Mouse (Mus musculus) heart, embryonic 12.5 days (tissue): ENCODE measurements around the gene Hivep2. TPM values are rescaled to one million over a fixed set of nuclear protein-coding genes. Genes with fewer than 3 reads are reported as not detected.
A peak's percentile ranks its signal among the peaks of the same experiment; 100 is the strongest.

Experiments
- ATAC-seq: fragments of 200-750 bp; cut with Nextera tagmentation; 2 replicates; pipeline ENCODE4 v1.8.0; 2017; ENCODE audit warnings: moderate TSS enrichment, moderate library complexity; ENCODE audit not compliant: insufficient number of reproducible peaks, low FRiP score
- H3K27ac ChIP-seq: fragments of 300-500 bp; sonication (generic); 2 replicates; pipeline ENCODE4 v1.5.1; 2016; ENCODE audit warnings: mild to moderate bottlenecking, moderate library complexity; ENCODE audit not compliant: poor library complexity, severe bottlenecking
- H3K27me3 ChIP-seq: fragments of 300-500 bp; sonication (generic); replicated peaks from 2 replicates; pipeline ENCODE4 v1.6.1; 2016; ENCODE audit warnings: mild to moderate bottlenecking, moderate library complexity
- H3K36me3 ChIP-seq: fragments of 300-500 bp; sonication (generic); 2 replicates; pipeline ENCODE4 v1.6.1; 2016; ENCODE audit warnings: mild to moderate bottlenecking, moderate library complexity
- H3K4me1 ChIP-seq: fragments of 300-500 bp; sonication (generic); replicated peaks from 2 replicates; pipeline ENCODE4 v1.6.1; 2016; ENCODE audit warnings: mild to moderate bottlenecking
- H3K4me2 ChIP-seq: fragments of 300-500 bp; sonication (generic); 2 replicates; pipeline ENCODE4 v1.6.1; 2016; ENCODE audit warnings: mild to moderate bottlenecking, moderate library complexity
- H3K4me3 ChIP-seq: fragments of 300-500 bp; sonication (generic); 2 replicates; pipeline ENCODE4 v1.5.1; 2016; ENCODE audit warnings: mild to moderate bottlenecking
- H3K9ac ChIP-seq: fragments of 300-500 bp; sonication (generic); 2 replicates; pipeline ENCODE4 v1.6.1; 2016; ENCODE audit warnings: mild to moderate bottlenecking, moderate library complexity
- H3K9me3 ChIP-seq: fragments of 300-500 bp; sonication (generic); replicated peaks from 2 replicates; pipeline ENCODE4 v1.6.1; 2016; ENCODE audit warnings: mild to moderate bottlenecking, moderate library complexity
- WGBS: fragments of 180-500 bp; shearing (Covaris S2); methylation state at CpG from one replicate; pipeline ENCODE4 v1.1.7; 2016; 5-methylcytosine and 5-hydroxymethylcytosine counted together
- polyA plus RNA-seq: library from polyadenylated mRNA; unstranded; fragments of >200 nt; fragmentation: Nextera tagmentation; extraction: Ambion mirVana; gene quantifications from 2 replicates; pipeline ENCODE4 v1.2.1, GENCODE M21; 2016

Gene Hivep2
- polyA plus RNA-seq, 1 experiment from 2014 or later, result 5.3 TPM

DNA sequence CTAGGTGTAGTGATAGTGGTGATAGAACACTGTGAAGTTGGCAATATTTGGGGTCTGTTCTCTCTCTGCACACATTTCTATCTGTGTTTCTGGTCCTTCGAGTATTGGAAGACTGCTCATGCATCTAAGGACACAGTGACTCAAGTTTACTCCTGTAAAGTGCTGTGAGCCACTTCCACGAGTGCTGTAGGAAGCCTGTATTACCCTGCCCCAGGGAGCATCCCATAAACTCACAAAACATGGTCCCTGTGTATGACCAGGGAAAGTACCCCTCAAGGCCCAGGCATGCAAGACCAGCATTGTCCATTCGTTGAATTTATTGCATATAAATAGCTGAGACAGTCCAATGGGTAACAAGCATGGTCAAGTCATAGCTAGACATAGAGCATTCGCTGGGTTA lies 97.4 kb downstream of the Hivep2 start:
- Histone ChIP-seq H3K9ac (no peak overlapping the region), H3K4me1 (peaks cover 23% of the 10 kb centered on the region), H3K4me2 (no peak overlapping the region), H3K27me3 (no peaks in the 10 kb centered on the region), H3K4me3 (no peak overlapping the region), H3K36me3 (peaks cover 3% of the 10 kb centered on the region; the same call in 1 of the 2 replicates), H3K27ac (no peak overlapping the region), H3K9me3 (no peaks in the 10 kb centered on the region)
- 84% methylated on average over 4 of the region's 4 CpGs for WGBS
- ATAC-seq, result no peak

DNA sequence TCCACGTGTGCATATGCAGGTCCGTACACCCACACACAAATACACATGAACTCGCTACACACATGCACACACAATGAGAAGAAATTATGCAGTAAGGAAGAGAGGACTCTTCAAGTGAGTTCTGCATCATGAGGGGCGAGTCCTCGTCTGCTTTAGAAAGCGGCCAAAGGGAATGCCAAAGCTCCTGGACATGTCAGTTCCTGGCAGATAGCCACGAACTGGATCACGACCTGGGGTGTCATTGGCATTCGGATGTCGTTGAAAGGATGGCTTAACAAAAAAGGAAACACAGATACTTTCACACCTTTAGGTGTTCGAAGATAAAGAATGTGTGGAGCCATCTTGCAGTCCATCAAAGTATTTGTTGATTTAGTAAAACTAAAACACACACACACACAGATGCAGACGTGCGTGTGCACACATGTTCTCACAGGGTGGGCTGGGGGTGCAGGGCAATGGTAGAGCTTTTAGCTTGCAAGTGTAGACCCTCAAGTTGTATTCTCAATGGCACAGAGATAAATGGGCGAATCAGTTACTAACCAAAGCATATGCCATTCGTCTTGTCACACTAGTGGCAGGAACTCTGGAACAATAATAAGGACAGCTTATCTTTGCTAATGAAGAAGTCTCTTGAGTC lies 99.0 kb downstream of the Hivep2 start:
- H3K4me3 ChIP-seq, result no peak overlapping the region
- H3K36me3 ChIP-seq, result peaks cover 3% of the 10 kb centered on the region; the same call in 1 of the 2 replicates
- ATAC-seq, result no peak
- 0 out of 2 replicates have a peak overlapping the region, but pooled peaks have one; percentile 10 for H3K4me2 ChIP-seq
- H3K9me3 ChIP-seq, result no peaks in the 10 kb centered on the region
- H3K9ac ChIP-seq, result no peak overlapping the region
- 47% methylated on average over 15 of the region's 15 CpGs for WGBS
- H3K27ac ChIP-seq, result no peak overlapping the region
- H3K27me3 ChIP-seq, result no peaks in the 10 kb centered on the region
- H3K4me1 ChIP-seq, result peaks cover 16% of the 10 kb centered on the region

DNA sequence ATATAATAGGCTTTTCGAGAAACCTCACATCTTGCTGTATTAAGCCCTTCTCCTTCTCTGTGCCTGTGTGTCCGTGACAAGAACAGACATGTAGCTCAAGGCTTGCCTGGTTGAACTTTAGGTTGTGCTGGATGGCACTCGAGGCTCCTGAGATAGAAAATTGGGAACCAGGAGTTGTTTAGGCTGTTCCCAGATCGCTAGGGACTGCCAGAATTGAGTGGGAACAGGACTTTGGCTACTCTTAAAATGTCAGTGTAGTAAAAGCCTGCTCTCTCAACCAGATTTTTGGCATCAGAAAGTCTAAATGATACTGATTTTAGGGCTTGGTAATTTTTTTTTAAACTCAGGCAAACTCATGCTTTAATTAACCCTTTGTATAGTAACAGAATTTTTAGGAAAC lies 101.9 kb downstream of the Hivep2 start:
- H3K4me2 ChIP-seq, result no peak overlapping the region
- no peaks in the 10 kb centered on the region for H3K9me3 ChIP-seq
- H3K4me3 ChIP-seq, result no peak overlapping the region
- H3K27ac ChIP-seq, result no peak overlapping the region
- no peak for ATAC-seq
- 79% methylated on average over 4 of the region's 4 CpGs for WGBS
- H3K9ac ChIP-seq, result no peak overlapping the region
- H3K4me1 ChIP-seq, result peaks cover 26% of the 10 kb centered on the region
- H3K36me3 ChIP-seq, result peaks cover 3% of the 10 kb centered on the region; the same call in 1 of the 2 replicates
- H3K27me3 ChIP-seq, result no peaks in the 10 kb centered on the region

DNA sequence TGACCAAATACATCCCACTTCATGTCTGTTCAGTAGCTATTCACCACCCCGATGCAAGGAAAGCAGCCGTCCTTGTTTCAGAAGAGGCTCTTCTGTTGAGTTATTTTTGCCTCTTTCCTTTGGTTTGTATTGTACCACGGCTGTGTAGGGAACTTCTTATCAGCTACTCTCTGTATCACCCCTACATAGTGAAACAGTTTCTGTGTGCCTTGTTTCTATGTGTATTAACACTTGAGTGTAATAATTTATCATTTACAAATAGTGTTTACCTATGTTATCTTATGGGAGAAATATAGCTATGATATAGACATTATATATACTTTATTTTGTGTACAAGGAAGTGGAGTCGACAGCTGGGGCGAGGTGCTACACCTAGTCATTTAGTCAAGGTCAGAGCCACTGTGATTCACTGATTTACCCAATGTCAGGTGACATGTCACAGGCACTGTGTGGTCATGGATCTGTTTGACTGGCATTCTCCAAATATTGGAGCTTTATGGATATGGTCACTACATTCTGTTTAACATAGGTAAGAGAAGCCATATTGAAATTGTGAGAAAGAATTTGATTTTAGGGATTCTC lies 104.7 kb downstream of the Hivep2 start:
- 46% methylated on average over 5 of the region's 5 CpGs for WGBS

DNA sequence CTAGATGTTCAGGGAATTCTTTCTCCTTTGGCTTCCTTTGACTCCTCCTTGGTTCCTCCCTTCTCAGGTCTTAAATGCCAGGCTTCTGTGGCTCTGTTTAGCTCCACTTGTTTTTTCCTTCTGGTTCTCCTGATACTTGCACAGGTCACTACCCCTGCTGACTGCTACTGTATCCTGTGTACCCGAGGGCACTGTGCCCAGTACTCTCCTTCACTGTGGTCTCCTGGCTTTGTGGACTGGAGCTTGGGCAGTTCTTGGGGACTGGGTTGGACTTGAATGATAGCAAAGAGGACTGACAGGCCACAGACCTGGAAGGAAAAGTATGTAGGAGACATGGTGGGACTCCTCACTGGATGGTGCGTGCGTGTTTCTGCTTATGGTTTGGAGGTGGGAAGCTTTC lies 106.6 kb downstream of the Hivep2 start:
- Histone ChIP-seq H3K4me3 (no peak overlapping the region), H3K9me3 (no peaks in the 10 kb centered on the region), H3K27ac (no peak overlapping the region), H3K36me3 (no peaks in the 10 kb centered on the region), H3K27me3 (no peaks in the 10 kb centered on the region), H3K9ac (no peak overlapping the region), H3K4me1 (peaks cover 28% of the 10 kb centered on the region), H3K4me2 (no peak overlapping the region)
- ATAC-seq, result no peak
- 90% methylated on average over 3 of the region's 3 CpGs for WGBS

More for the DNA sequence above, 104.7 kb downstream of the Hivep2 start:
- H3K36me3 ChIP-seq, result peaks cover 3% of the 10 kb centered on the region; the same call in 1 of the 2 replicates
- no peak overlapping the region for H3K27ac ChIP-seq
- no peak overlapping the region for H3K4me2 ChIP-seq
- no peaks in the 10 kb centered on the region for H3K27me3 ChIP-seq
- no peak overlapping the region for H3K4me3 ChIP-seq
- ATAC-seq, result no peak
- H3K4me1 ChIP-seq, result peaks cover 28% of the 10 kb centered on the region
- no peaks in the 10 kb centered on the region for H3K9me3 ChIP-seq
- H3K9ac ChIP-seq, result no peak overlapping the region

DNA sequence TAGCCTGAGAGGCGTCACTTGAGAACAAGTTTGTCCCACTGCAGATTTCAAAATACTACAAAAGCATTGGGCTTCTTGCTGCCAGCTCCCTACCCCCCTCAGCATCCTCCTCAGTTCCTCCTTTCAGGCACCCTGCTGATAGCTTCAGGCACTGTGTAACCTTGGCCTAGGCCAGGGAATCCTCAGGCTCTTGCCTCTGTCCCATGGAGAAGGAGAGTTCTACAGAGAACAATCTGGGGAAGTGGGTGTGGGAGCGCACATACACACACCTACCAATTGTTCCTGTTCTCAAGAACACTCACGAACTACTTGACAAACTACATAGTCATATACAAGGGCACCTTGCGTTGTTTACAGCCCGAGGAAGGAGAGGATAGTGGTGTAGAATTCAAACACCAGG lies 109.9 kb downstream of the Hivep2 start:
- H3K4me2 ChIP-seq, result no peak overlapping the region
- no peak overlapping the region for H3K9ac ChIP-seq
- no peaks in the 10 kb centered on the region for H3K27me3 ChIP-seq
- H3K36me3 ChIP-seq, result no peaks in the 10 kb centered on the region
- WGBS, result 80% methylated on average over 5 of the region's 5 CpGs
- H3K4me3 ChIP-seq, result no peak overlapping the region
- no peak overlapping the region for H3K27ac ChIP-seq
- H3K9me3 ChIP-seq, result no peaks in the 10 kb centered on the region
- ATAC-seq, result no peak
- H3K4me1 ChIP-seq, result peaks cover 23% of the 10 kb centered on the region

DNA sequence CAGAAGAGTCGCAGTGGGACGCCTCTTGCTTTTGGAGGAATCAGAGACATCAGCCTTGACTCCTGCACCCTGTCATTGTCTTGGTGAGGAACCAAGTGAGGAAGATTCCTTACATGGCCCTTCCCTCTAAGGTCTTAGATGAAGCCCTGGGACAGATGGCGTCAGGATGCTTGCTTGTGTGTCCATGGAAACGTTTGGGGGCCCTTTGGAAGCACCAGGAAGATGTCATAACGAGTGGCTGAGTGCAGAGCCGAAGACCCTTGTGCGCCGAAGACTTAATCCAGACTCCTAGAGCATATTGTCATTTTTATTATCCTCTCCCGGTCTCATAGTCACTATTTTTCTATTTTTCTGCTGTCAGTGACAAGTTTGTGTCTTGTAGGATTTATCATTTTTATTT lies 111.0 kb downstream of the Hivep2 start:
- H3K9ac ChIP-seq, result no peak overlapping the region
- no peaks in the 10 kb centered on the region for H3K36me3 ChIP-seq
- H3K9me3 ChIP-seq, result no peaks in the 10 kb centered on the region
- no peak overlapping the region for H3K4me3 ChIP-seq
- H3K27ac ChIP-seq, result no peak overlapping the region
- WGBS, result 82% methylated on average over 9 of the region's 9 CpGs
- no peak for ATAC-seq
- H3K4me1 ChIP-seq, result peaks cover 23% of the 10 kb centered on the region
- no peaks in the 10 kb centered on the region for H3K27me3 ChIP-seq
- no peak overlapping the region for H3K4me2 ChIP-seq

DNA sequence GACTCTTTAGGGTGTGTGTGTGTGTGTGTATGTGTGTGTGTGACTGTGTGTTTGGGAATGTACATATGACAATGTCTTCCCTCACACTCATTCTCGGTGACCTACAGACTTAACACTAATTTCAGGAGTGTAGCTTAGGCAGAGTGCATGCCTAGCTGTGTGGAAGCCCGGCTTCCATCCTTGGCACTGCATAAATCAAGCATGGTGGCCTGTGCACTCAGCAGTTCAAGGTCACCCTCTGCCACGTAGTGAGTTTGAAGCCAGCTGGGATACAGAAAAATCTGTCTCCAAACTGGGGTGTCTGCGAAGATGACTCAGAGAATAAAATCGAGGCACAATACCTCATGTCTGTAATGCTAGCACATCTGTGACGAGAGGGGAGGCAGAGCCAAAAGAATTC lies 115.0 kb downstream of the Hivep2 start:
- Histone ChIP-seq H3K4me3 (no peak overlapping the region), H3K27me3 (no peaks in the 10 kb centered on the region), H3K4me2 (no peak overlapping the region), H3K27ac (no peak overlapping the region), H3K9ac (no peak overlapping the region), H3K36me3 (no peaks in the 10 kb centered on the region), H3K9me3 (no peaks in the 10 kb centered on the region), H3K4me1 (peaks cover 7% of the 10 kb centered on the region)
- ATAC-seq, result no peak
- 80% methylated on average over 6 of the region's 6 CpGs for WGBS

DNA sequence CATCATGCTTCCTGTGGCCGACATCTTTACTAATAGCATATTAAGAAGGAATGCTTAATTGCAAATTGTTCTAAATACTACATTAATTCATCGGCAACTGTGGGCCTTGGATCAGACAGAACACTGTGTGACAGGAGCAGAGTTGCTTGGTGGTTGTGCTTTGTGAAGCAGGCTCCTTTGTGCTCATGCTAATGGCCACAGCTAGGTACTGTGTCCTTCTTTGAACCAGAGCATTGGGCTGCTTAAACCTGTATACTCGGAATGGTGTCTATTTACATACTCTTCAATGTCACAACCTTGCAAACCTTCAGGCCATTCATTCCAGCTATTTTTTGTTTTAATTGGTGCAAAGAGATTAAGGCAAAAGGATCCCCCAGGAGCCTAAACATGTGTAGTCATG lies 115.9 kb downstream of the Hivep2 start:
- peaks cover 9% of the 10 kb centered on the region for H3K4me1 ChIP-seq
- no peaks in the 10 kb centered on the region for H3K27me3 ChIP-seq
- 79% methylated on average over 3 of the region's 3 CpGs for whole genome bisulfite sequencing
- no peak overlapping the region for H3K9ac ChIP-seq
- H3K9me3 ChIP-seq, result no peaks in the 10 kb centered on the region
- H3K27ac ChIP-seq, result no peak overlapping the region
- H3K4me3 ChIP-seq, result no peak overlapping the region
- no peak overlapping the region for H3K4me2 ChIP-seq
- no peak for ATAC-seq
- H3K36me3 ChIP-seq, result no peaks in the 10 kb centered on the region

DNA sequence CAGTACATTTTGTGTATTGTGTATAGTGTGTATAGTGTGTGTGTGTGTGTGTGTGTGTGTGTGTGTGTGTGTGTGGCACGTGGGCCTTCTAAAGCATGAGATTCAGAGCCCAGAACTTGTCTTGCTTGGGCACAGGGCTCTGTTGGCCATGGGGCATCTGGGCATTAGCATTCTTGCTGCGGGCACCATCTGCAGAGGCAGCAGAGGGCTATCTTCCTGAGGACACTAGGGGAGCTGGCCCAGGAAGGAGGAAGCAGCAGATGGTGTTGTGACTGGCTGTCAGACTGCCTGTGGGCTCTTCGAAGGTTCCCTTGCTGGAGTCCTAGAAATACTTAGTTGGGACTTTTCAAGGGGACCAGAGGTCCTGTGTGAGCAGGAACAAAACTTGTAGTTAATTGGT lies 116.4 kb downstream of the Hivep2 start:
- ATAC-seq, result no peak
- no peak overlapping the region for H3K9ac ChIP-seq
- no peaks in the 10 kb centered on the region for H3K9me3 ChIP-seq
- no peaks in the 10 kb centered on the region for H3K36me3 ChIP-seq
- H3K4me1 ChIP-seq, result peaks cover 10% of the 10 kb centered on the region
- 72% methylated on average over 3 of the region's 3 CpGs for WGBS
- H3K4me3 ChIP-seq, result no peak overlapping the region
- H3K27me3 ChIP-seq, result no peaks in the 10 kb centered on the region
- no peak overlapping the region for H3K27ac ChIP-seq
- no peak overlapping the region for H3K4me2 ChIP-seq

DNA sequence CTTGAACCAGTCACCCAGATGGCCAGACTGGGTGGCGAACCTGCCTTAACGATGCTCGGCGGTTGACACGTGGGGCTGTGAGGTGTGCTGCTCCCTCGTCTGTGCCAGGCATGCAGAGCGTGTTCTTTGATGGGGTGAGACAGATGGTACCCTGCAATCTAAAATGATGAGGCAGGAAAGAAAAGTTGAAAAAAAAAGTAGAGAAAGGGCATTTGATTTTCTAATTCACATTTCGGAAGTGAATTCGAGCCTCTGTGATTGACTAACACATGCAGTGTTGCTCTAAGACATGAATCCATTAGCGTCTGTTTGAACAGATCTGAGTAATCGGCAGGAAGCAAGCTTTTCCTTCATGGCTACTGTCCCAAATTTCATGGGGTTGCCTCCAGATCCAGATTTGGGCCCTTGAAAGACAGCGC lies 119.4 kb downstream of the Hivep2 start:
- ATAC-seq, result no peak
- H3K4me1 ChIP-seq, result peaks cover 19% of the 10 kb centered on the region
- no peaks in the 10 kb centered on the region for H3K27me3 ChIP-seq
- H3K9me3 ChIP-seq, result no peaks in the 10 kb centered on the region
- WGBS, result 80% methylated on average over 12 of the region's 12 CpGs
- H3K27ac ChIP-seq, result 0 out of 2 replicates have a peak overlapping the region, but pooled peaks have one; percentile 12
- H3K4me3 ChIP-seq, result no peak overlapping the region
- no peak overlapping the region for H3K9ac ChIP-seq
- H3K36me3 ChIP-seq, result no peaks in the 10 kb centered on the region
- no peak overlapping the region for H3K4me2 ChIP-seq
